Comparison of ENCODE assay signal across 27 mouse cellular contexts in the genomic region with DNA sequence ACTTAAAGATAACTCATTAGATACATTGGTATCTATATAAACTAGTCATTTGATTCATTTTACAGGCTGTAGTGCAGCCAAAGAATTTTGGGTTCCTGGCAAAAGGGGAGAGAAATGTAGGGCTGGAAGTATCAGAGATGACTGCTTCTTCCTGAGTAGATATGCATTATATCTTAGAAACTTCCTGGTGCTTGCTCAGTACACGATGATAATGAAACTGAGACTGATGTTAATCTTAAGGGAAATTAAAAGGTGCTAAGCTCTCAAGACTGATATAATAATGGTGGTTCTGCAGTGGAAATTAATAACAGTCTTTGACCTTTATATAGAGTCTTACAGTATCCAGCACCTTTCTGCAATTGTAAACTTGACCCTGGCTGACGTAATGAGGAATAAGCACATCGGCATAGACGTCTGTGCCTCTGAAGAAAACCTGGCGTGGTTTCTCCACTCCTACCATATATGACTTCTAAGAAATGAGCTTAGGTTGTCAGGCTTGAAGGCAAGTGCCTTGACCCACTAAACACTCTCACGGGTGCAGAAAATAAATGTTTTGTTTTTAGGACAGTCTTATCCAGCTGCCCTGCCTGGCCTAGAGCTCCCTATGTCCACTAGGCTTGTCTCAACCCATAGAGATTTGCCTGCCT. TPM values are rescaled to one million over a fixed set of nuclear protein-coding genes. Genes with fewer than 3 reads are reported as not detected.
A peak's percentile ranks its signal among the peaks of the same experiment; 100 is the strongest.
DNase-seq lines count a peak whose midpoint lies in the region; ATAC-seq and TF ChIP-seq lines count a peak whose summit lies in the region.
"Had no signal": no experiment of that assay in that cellular context is flagged by ENCODE, and none has a peak within 500 bp of the region (broad histone marks: within the 10 kb centered on the region; RNA-seq: fewer than 3 reads in every experiment).

No protein-coding gene starts in this region.

- H3K4me3 ChIP-seq in heart, adult 2 months, result no peak overlapping the region
- H3K4me3 ChIP-seq in liver, adult 2 months (ENCODE audit: insufficient read depth, low read depth, low read length), result no peak overlapping the region
- no peak overlapping the region for H3K4me3 ChIP-seq in liver, postnatal 0 days (ENCODE audit: low read depth, low read length)
- H3K4me3 ChIP-seq in stomach, postnatal 0 days (ENCODE audit: low read depth, low read length), result no peak overlapping the region
- H3K4me3 ChIP-seq in hindbrain, embryonic 13.5 days, result no peak overlapping the region
- H3K4me3 ChIP-seq: erythroblast, embryonic 14.5 days; gastrocnemius, adult 2 months; heart, embryonic 12.5 days; hindbrain, embryonic 12.5 days; liver, embryonic 13.5 days; midbrain, embryonic 10.5 days; midbrain, embryonic 15.5 days had no signal

- no peak overlapping the region for H3K4me2 ChIP-seq in liver, postnatal 0 days (ENCODE audit: low read depth, low read length)
- no peak overlapping the region for H3K4me2 ChIP-seq in stomach, postnatal 0 days (replicated peaks; ENCODE audit: low read depth)
- no peak overlapping the region for H3K4me2 ChIP-seq in hindbrain, embryonic 13.5 days
- H3K4me2 ChIP-seq: hindbrain, embryonic 12.5 days; lung, embryonic 14.5 days; midbrain, embryonic 15.5 days had no signal

- DNase-seq in heart, adult 2 months, result no peak
- no peak for DNase-seq in heart, postnatal 25 days (ENCODE audit: low spot score)
- no peak for DNase-seq in liver, adult 2 months (ENCODE audit: extremely low read depth, low read depth, low spot score)
- DNase-seq in liver, postnatal 0 days, result no peak
- DNase-seq in induced T-regulatory cell, adult 2 months (ENCODE audit: low read depth), result peak; percentile 22
- no peak for DNase-seq in stomach, postnatal 0 days (ENCODE audit: low spot score)
- DNase-seq in thymus, postnatal 10 days (ENCODE audit: low spot score in 2 of 2), result no peak
- DNase-seq: adrenal gland, adult 8-10 months; cerebellum, adult 2 months; cerebellum, postnatal 14 days; gastrocnemius, adult 2 months; gastrocnemius, postnatal 36 days; kidney, adult 8-10 months; layer of hippocampus, postnatal 36 days; liver, embryonic 13.5 days; lung, embryonic 14.5 days; right cerebral cortex, postnatal 25 days; spleen, adult 18-20 months; thymus, adult 18-20 months had no signal

- H3K36me3 ChIP-seq in heart, adult 2 months (ENCODE audit: control insufficient read depth, insufficient read depth, low read length), result no peaks in the 10 kb centered on the region
- H3K36me3 ChIP-seq in liver, adult 2 months (ENCODE audit: control insufficient read depth, insufficient read depth, low read length), result no peaks in the 10 kb centered on the region
- no peaks in the 10 kb centered on the region for H3K36me3 ChIP-seq in liver, postnatal 0 days (replicated peaks; ENCODE audit: insufficient read depth, low read length)
- no peaks in the 10 kb centered on the region for H3K36me3 ChIP-seq in stomach, postnatal 0 days (ENCODE audit: control insufficient read depth, insufficient read depth, low read length)
- no peaks in the 10 kb centered on the region for H3K36me3 ChIP-seq in hindbrain, embryonic 13.5 days
- H3K36me3 ChIP-seq: heart, embryonic 12.5 days; hindbrain, embryonic 12.5 days; liver, embryonic 13.5 days; midbrain, embryonic 10.5 days; midbrain, embryonic 15.5 days had no signal

- no peak for TF ChIP-seq POLR2A in heart, adult 2 months (IDR thresholded peaks at IDR 0.05; ENCODE audit: insufficient read depth, low read depth, low read length)
- no peak for TF ChIP-seq POLR2A in liver, adult 2 months (IDR thresholded peaks at IDR 0.05; ENCODE audit: extremely low read depth, insufficient read depth, low read length)

- intact Hi-C loops in heart, adult 2 months (cut with DNase I), result no loop called here
- intact Hi-C loops in heart, postnatal 25 days (cut with DNase I), result loop anchor here (10.0 kb wide), 1 partner anchor 266 kb away; no protein-coding TSS in a partner anchor

- WGBS in heart, adult 2 months, result 55% methylated on average over 6 of the region's 6 CpGs
- WGBS in liver, adult 2 months, result 74% methylated on average over 6 of the region's 6 CpGs
- 64% methylated on average over 6 of the region's 6 CpGs for WGBS in liver, postnatal 0 days (ENCODE audit: insufficient replicate concordance)
- WGBS in stomach, postnatal 0 days, result 42% methylated on average over 6 of the region's 6 CpGs
- WGBS in hindbrain, embryonic 13.5 days, result 85% methylated on average over 6 of the region's 6 CpGs

- H3K9me3 ChIP-seq in liver, postnatal 0 days (ENCODE audit: low read length), result no peaks in the 10 kb centered on the region
- H3K9me3 ChIP-seq in stomach, postnatal 0 days (ENCODE audit: control insufficient read depth, low read length), result no peaks in the 10 kb centered on the region
- no peaks in the 10 kb centered on the region for H3K9me3 ChIP-seq in hindbrain, embryonic 13.5 days
- H3K9me3 ChIP-seq: heart, embryonic 12.5 days; hindbrain, embryonic 12.5 days; liver, embryonic 13.5 days; midbrain, embryonic 10.5 days; midbrain, embryonic 15.5 days had no signal

- no peak for ATAC-seq in liver, postnatal 0 days
- ATAC-seq in stomach, postnatal 0 days (ENCODE audit: low FRiP score, low TSS enrichment), result peak; percentile 35; the same call in 1 of the 2 replicates
- no peak for ATAC-seq in hindbrain, embryonic 13.5 days (ENCODE audit: low FRiP score)
- ATAC-seq: forebrain, embryonic 16.5 days; midbrain, embryonic 15.5 days had no signal

- peaks cover 1% of the 10 kb centered on the region; the same call in 1 of the 2 replicates for H3K4me1 ChIP-seq in heart, adult 2 months (ENCODE audit: control insufficient read depth, insufficient read depth, low read length)
- no peaks in the 10 kb centered on the region; the same call in 1 of the 2 replicates for H3K4me1 ChIP-seq in liver, adult 2 months (ENCODE audit: control insufficient read depth, insufficient read depth, low read length)
- H3K4me1 ChIP-seq in liver, postnatal 0 days (ENCODE audit: insufficient read depth), result no peaks in the 10 kb centered on the region
- H3K4me1 ChIP-seq in stomach, postnatal 0 days (replicated peaks; ENCODE audit: control insufficient read depth, insufficient read depth), result 0 out of 2 replicates have a peak, but pooled peaks cover 2% of the 10 kb centered on the region
- H3K4me1 ChIP-seq in hindbrain, embryonic 13.5 days (replicated peaks), result no peaks in the 10 kb centered on the region
- H3K4me1 ChIP-seq: heart, embryonic 12.5 days; hindbrain, embryonic 12.5 days; midbrain, embryonic 10.5 days; midbrain, embryonic 15.5 days had no signal

- TF ChIP-seq EP300 in heart, adult 2 months (IDR thresholded peaks at IDR 0.05; ENCODE audit: insufficient read depth, low read depth, low read length), result no peak
- no peak for TF ChIP-seq EP300 in liver, postnatal 0 days (IDR thresholded peaks at IDR 0.05; ENCODE audit: low read depth)
- TF ChIP-seq EP300 in stomach, postnatal 0 days (optimal IDR thresholded peaks at IDR 0.05), result no peak

- TF ChIP-seq CTCF in heart, adult 2 months (IDR thresholded peaks at IDR 0.05), result no peak
- TF ChIP-seq CTCF in liver, adult 2 months (IDR thresholded peaks at IDR 0.05; ENCODE audit: low read depth, low read length), result no peak
- no peak for TF ChIP-seq CTCF in liver, postnatal 0 days (IDR thresholded peaks at IDR 0.05; ENCODE audit: low read depth)
- TF ChIP-seq CTCF in stomach, postnatal 0 days (IDR thresholded peaks at IDR 0.05; ENCODE audit: low read depth), result no peak

- H3K27me3 ChIP-seq in heart, adult 2 months (ENCODE audit: control insufficient read depth, insufficient read depth, low read length), result no peaks in the 10 kb centered on the region
- no peaks in the 10 kb centered on the region for H3K27me3 ChIP-seq in liver, adult 2 months (ENCODE audit: control insufficient read depth, insufficient read depth, low read length)
- no peaks in the 10 kb centered on the region for H3K27me3 ChIP-seq in liver, postnatal 0 days (ENCODE audit: insufficient read depth, low read length)
- no peaks in the 10 kb centered on the region for H3K27me3 ChIP-seq in stomach, postnatal 0 days (ENCODE audit: control insufficient read depth, insufficient read depth, low read length)
- H3K27me3 ChIP-seq in hindbrain, embryonic 13.5 days, result no peaks in the 10 kb centered on the region
- H3K27me3 ChIP-seq: heart, embryonic 12.5 days; hindbrain, embryonic 12.5 days; liver, embryonic 13.5 days; midbrain, embryonic 15.5 days had no signal

- H3K27ac ChIP-seq in heart, adult 2 months, result peak overlapping the region; percentile 48; the same call in 1 of the 2 replicates
- peak overlapping the region; percentile 48; the same call in 1 of the 2 replicates for H3K27ac ChIP-seq in liver, adult 2 months (replicated peaks; ENCODE audit: insufficient read depth, low read depth, low read length)
- H3K27ac ChIP-seq in liver, postnatal 0 days (ENCODE audit: low read depth), result no peak overlapping the region
- peak overlapping the region; percentile 40 for H3K27ac ChIP-seq in stomach, postnatal 0 days (replicated peaks)
- H3K27ac ChIP-seq in hindbrain, embryonic 13.5 days, result no peak overlapping the region
- H3K27ac ChIP-seq: gastrocnemius, adult 2 months; hindbrain, embryonic 12.5 days; kidney, postnatal 0 days; liver, embryonic 13.5 days; midbrain, embryonic 10.5 days; midbrain, embryonic 15.5 days had no signal

- no peak overlapping the region for H3K9ac ChIP-seq in heart, adult 2 months (ENCODE audit: low read depth, low read length)
- H3K9ac ChIP-seq in liver, adult 2 months (ENCODE audit: low read depth, low read length), result no peak overlapping the region
- H3K9ac ChIP-seq in liver, postnatal 0 days (replicated peaks), result no peak overlapping the region
- H3K9ac ChIP-seq in stomach, postnatal 0 days (ENCODE audit: low read length), result no peak overlapping the region
- no peak overlapping the region for H3K9ac ChIP-seq in hindbrain, embryonic 13.5 days
- H3K9ac ChIP-seq: heart, embryonic 12.5 days; hindbrain, embryonic 12.5 days; lung, embryonic 14.5 days; midbrain, embryonic 15.5 days had no signal

- no peaks in the 10 kb centered on the region for H3K79me2 ChIP-seq in heart, adult 2 months (replicated peaks; ENCODE audit: control insufficient read depth, insufficient read depth, low read length)
- no peaks in the 10 kb centered on the region for H3K79me2 ChIP-seq in liver, adult 2 months (ENCODE audit: control insufficient read depth, insufficient read depth, low read length)

RNA-seq across cellular contexts. Expression of gene Bmpr2, which starts 24.3 kb away (rescaled TPM):
- total RNA-seq in heart, adult 2 months (2021), result 10 to 100 TPM; 40.4 to 45.4 TPM
- 8.2 and 20.4 TPM in 2 replicates for polyA plus RNA-seq in heart, adult 2 months (2012; rRNA removed)
- 10 to 100 TPM; 39.2 to 46.7 TPM for total RNA-seq in heart, postnatal 25 days (2021)
- total RNA-seq in liver, adult 2 months (2014; rRNA removed), result 16.2 and 16.6 TPM in 2 replicates
- 2.5 and 2.6 TPM in 2 replicates for polyA plus RNA-seq in liver, adult 2 months (2012; rRNA removed)
- polyA plus RNA-seq in liver, postnatal 0 days (2015; fragmentation: Nextera tagmentation; extraction: Ambion mirVana), result 1.6 and 1.8 TPM in 2 replicates
- 5.2 and 5.6 TPM in 2 replicates for polyA plus RNA-seq in stomach, postnatal 0 days (2015; fragmentation: Nextera tagmentation; extraction: Ambion mirVana)
- polyA plus RNA-seq in hindbrain, embryonic 13.5 days (2015; fragmentation: Nextera tagmentation; extraction: Ambion mirVana), result 11.7 and 12.1 TPM in 2 replicates

RNA-seq across cellular contexts. Expression of gene Nop58, which starts 54.1 kb away (rescaled TPM):
- 10 to 100 TPM; 32.7 to 33.0 TPM for total RNA-seq in heart, adult 2 months (2021)
- 7.2 and 8.6 TPM in 2 replicates for polyA plus RNA-seq in heart, adult 2 months (2012; rRNA removed)
- total RNA-seq in heart, postnatal 25 days (2021), result 10 to 100 TPM; 26.9 to 29.6 TPM
- total RNA-seq in liver, adult 2 months (2014; rRNA removed), result 18.3 and 21.9 TPM in 2 replicates
- polyA plus RNA-seq in liver, adult 2 months (2012; rRNA removed), result 7.3 and 14.2 TPM in 2 replicates
- 80.6 and 81.8 TPM in 2 replicates for polyA plus RNA-seq in liver, postnatal 0 days (2015; fragmentation: Nextera tagmentation; extraction: Ambion mirVana)
- 111 and 116 TPM in 2 replicates for polyA plus RNA-seq in stomach, postnatal 0 days (2015; fragmentation: Nextera tagmentation; extraction: Ambion mirVana)
- 168 and 175 TPM in 2 replicates for polyA plus RNA-seq in hindbrain, embryonic 13.5 days (2015; fragmentation: Nextera tagmentation; extraction: Ambion mirVana)

Comparison
In these comparisons a context has a peak if more than half of its experiments do, and no peak if none do; other contexts are left out.
1. H3K27ac ChIP-seq: peak in heart, adult 2 months (single experiment), liver, adult 2 months (single experiment) and stomach, postnatal 0 days (single experiment); none in liver, postnatal 0 days (single experiment) and hindbrain, embryonic 13.5 days (single experiment).